ENCODE assay signal across 16 mouse cellular contexts in the genomic region with DNA sequence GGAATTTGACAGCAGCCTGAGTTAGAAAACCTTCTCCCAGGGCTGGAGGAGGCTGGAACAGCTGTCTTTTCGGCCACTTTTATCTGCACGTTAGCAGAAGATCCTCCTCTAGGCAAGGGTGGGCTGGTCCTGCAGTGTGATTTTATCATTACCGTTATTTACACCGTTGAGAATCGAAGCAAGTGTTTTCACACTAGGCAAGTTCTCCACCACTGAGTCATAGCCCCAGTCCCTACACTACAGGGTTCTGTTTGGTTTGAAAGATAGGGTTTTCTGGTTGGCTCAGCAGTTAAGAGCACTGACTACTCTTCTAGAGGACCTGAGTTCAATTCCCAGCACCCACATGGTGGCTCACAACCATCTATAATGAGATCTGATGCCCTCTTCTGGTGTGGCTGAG.
"Had no signal": no experiment of that assay in that cellular context is flagged by ENCODE, and none has a peak within 500 bp of the region (broad histone marks: within the 10 kb centered on the region; RNA-seq: fewer than 3 reads in every experiment).

No protein-coding gene starts in this region.

- H3K4me3 ChIP-seq: neural tube, embryonic 13.5 days; neural tube, embryonic 15.5 days; stomach, embryonic 15.5 days had no signal

- H3K36me3 ChIP-seq: neural tube, embryonic 13.5 days; neural tube, embryonic 15.5 days; stomach, embryonic 15.5 days had no signal

- H3K4me2 ChIP-seq: neural tube, embryonic 13.5 days; neural tube, embryonic 15.5 days; stomach, embryonic 15.5 days had no signal

- H3K27me3 ChIP-seq: neural tube, embryonic 13.5 days; neural tube, embryonic 15.5 days; stomach, embryonic 15.5 days had no signal

- DNase-seq: retina, postnatal 1 day; right cerebral cortex, adult 18-20 months; right cerebral cortex, postnatal 14 days; right cerebral cortex, postnatal 25 days; right cerebral cortex, postnatal 4 days; spleen, adult 18-20 months; thymus, adult 18-20 months; thymus, adult 2 months; thymus, postnatal 14 days; thymus, postnatal 25 days; thymus, postnatal 36 days; thymus, postnatal 4 days had no signal

- H3K9me3 ChIP-seq: neural tube, embryonic 13.5 days; neural tube, embryonic 15.5 days; stomach, embryonic 15.5 days had no signal

- H3K27ac ChIP-seq: neural tube, embryonic 13.5 days; neural tube, embryonic 15.5 days; stomach, embryonic 15.5 days; stomach, postnatal 0 days had no signal

- H3K9ac ChIP-seq: neural tube, embryonic 13.5 days; neural tube, embryonic 15.5 days; stomach, embryonic 15.5 days had no signal

- H3K4me1 ChIP-seq: stomach, embryonic 15.5 days had no signal
